Mouse (Mus musculus) megakaryocyte, embryonic 14.5 days (primary cell): ENCODE data around the gene Gm20509. TPM values are rescaled to one million over a fixed set of nuclear protein-coding genes. Genes with fewer than 3 reads are reported as not detected.
"Not testable (repeated sequence)": the region's sequence is repeated elsewhere in the genome, so short reads cannot be mapped to it uniquely, and the experiment has no call there.

Experiments
- H3K27me3 ChIP-seq: replicated peaks from 2 replicates; pipeline ENCODE3; 2012; ENCODE audit warnings: inconsistent platforms
- H3K36me3 ChIP-seq: replicated peaks from 2 replicates; pipeline ENCODE3; 2012; ENCODE audit warnings: low read length, inconsistent platforms, mixed read lengths
- H3K4me1 ChIP-seq: 2 replicates; pipeline ENCODE4 v1.6.1; 2012; ENCODE audit warnings: inconsistent platforms
- H3K4me3 ChIP-seq: replicated peaks from 2 replicates; pipeline ENCODE3; 2012; ENCODE audit warnings: moderate library complexity, mild to moderate bottlenecking, inconsistent platforms
- H3K9me3 ChIP-seq: 2 replicates; pipeline ENCODE4 v1.6.1; 2012; ENCODE audit warnings: inconsistent platforms
- FLI1 ChIP-seq: IDR thresholded peaks from 2 replicates; pipeline ENCODE4 v1.6.1; 2012; ENCODE audit warnings: low read length, inconsistent platforms, mixed read lengths
- GATA1 ChIP-seq: IDR thresholded peaks from 3 replicates; pipeline ENCODE4 v1.6.1; 2012; ENCODE audit warnings: mixed read lengths, low read length, inconsistent platforms, borderline replicate concordance
- polyA plus RNA-seq: library from polyadenylated mRNA; stranded (reverse); fragments of >175 nt; gene quantifications from 2 replicates; pipeline ENCODE4 v1.2.3, GENCODE M21; 2012; ENCODE audit warnings: low replicate concordance; ENCODE audit not compliant: insufficient read depth

Gene Gm20509
- 1.8 TPM in 1 of 2 replicates, not detected in the other for polyA plus RNA-seq

- Histone ChIP-seq H3K27me3 (no peaks in the 10 kb centered on the region), H3K4me3 (peak within 1 kb of the TSS; percentile 10)
- TF ChIP-seq FLI1 (no peak), GATA1 (no peak)
Observed at GRCm38 (mm10) chr9:73102181-73102580, at the start of gene Gm20509. TSS of gene Gm20509 (plus strand) at chr9:73102470.

GRCm38 (mm10) chr9:73055441-73055911, 46.8 kb upstream of the Gm20509 start:
- Histone ChIP-seq H3K4me1 (peaks cover 76% of the 10 kb centered on the region), H3K4me3 (no peak overlapping the region), H3K36me3 (peaks cover 84% of the 10 kb centered on the region), H3K27me3 (no peaks in the 10 kb centered on the region), H3K9me3 (no peaks in the 10 kb centered on the region)
- no peak for TF ChIP-seq GATA1
- no peak for TF ChIP-seq FLI1

More at GRCm38 (mm10) chr9:73102181-73102580, at the start of gene Gm20509:
- H3K36me3 ChIP-seq, result peaks cover 52% of the 10 kb centered on the region
- H3K4me1 ChIP-seq, result peaks cover 35% of the 10 kb centered on the region
- H3K9me3 ChIP-seq, result peaks cover 20% of the 10 kb centered on the region

- Histone ChIP-seq H3K9me3 (no peaks in the 10 kb centered on the region), H3K27me3 (no peaks in the 10 kb centered on the region), H3K4me1 (peaks cover 66% of the 10 kb centered on the region), H3K4me3 (no peak overlapping the region), H3K36me3 (peaks cover 77% of the 10 kb centered on the region)
- TF ChIP-seq FLI1 (no peak), GATA1 (no peak)
Observed at GRCm38 (mm10) chr9:73059224-73059623, 43.0 kb upstream of the Gm20509 start.

GRCm38 (mm10) chr9:73063621-73064290, 38.5 kb upstream of the Gm20509 start:
- H3K4me3 ChIP-seq, result no peak overlapping the region
- TF ChIP-seq GATA1 (no peak), FLI1 (no peak)
- H3K36me3 ChIP-seq, result peaks cover 59% of the 10 kb centered on the region
- peaks cover 79% of the 10 kb centered on the region for H3K4me1 ChIP-seq
- no peaks in the 10 kb centered on the region for H3K9me3 ChIP-seq
- no peaks in the 10 kb centered on the region for H3K27me3 ChIP-seq

GRCm38 (mm10) chr9:73067086-73067485, 35.2 kb upstream of the Gm20509 start:
- Histone ChIP-seq H3K27me3 (no peaks in the 10 kb centered on the region), H3K4me3 (peak overlapping the region; percentile 71), H3K36me3 (peaks cover 44% of the 10 kb centered on the region), H3K4me1 (peaks cover 81% of the 10 kb centered on the region), H3K9me3 (no peaks in the 10 kb centered on the region)
- TF ChIP-seq GATA1 (no peak), FLI1 (no peak)

GRCm38 (mm10) chr9:73068230-73068679, 34.0 kb upstream of the Gm20509 start:
- Histone ChIP-seq H3K36me3 (peaks cover 47% of the 10 kb centered on the region), H3K27me3 (no peaks in the 10 kb centered on the region), H3K4me3 (peak overlapping the region; percentile 89), H3K9me3 (no peaks in the 10 kb centered on the region), H3K4me1 (peaks cover 92% of the 10 kb centered on the region)
- TF ChIP-seq GATA1 (no peak), FLI1 (no peak)

GRCm38 (mm10) chr9:73068688-73069087, 33.6 kb upstream of the Gm20509 start:
- H3K9me3 ChIP-seq, result no peaks in the 10 kb centered on the region
- peaks cover 92% of the 10 kb centered on the region for H3K4me1 ChIP-seq
- 0 out of 2 replicates have a peak, but pooled peaks have one; percentile 28 for TF ChIP-seq FLI1
- TF ChIP-seq GATA1, result peak; percentile 80; the same call in 1 of the 3 replicates
- no peaks in the 10 kb centered on the region for H3K27me3 ChIP-seq
- peak overlapping the region; percentile 89 for H3K4me3 ChIP-seq
- H3K36me3 ChIP-seq, result peaks cover 43% of the 10 kb centered on the region

- no peaks in the 10 kb centered on the region for H3K27me3 ChIP-seq
- peaks cover 39% of the 10 kb centered on the region for H3K36me3 ChIP-seq
- H3K4me3 ChIP-seq, result peak overlapping the region; percentile 84
- no peak for TF ChIP-seq GATA1
- TF ChIP-seq FLI1, result no peak
- peaks cover 82% of the 10 kb centered on the region for H3K4me1 ChIP-seq
- H3K9me3 ChIP-seq, result no peaks in the 10 kb centered on the region
Observed at GRCm38 (mm10) chr9:73070971-73071659, 31.2 kb upstream of the Gm20509 start.

- TF ChIP-seq GATA1 (no peak), FLI1 (no peak)
- Histone ChIP-seq H3K4me1 (peaks cover 80% of the 10 kb centered on the region), H3K9me3 (no peaks in the 10 kb centered on the region), H3K4me3 (peak overlapping the region; percentile 82), H3K36me3 (peaks cover 47% of the 10 kb centered on the region), H3K27me3 (no peaks in the 10 kb centered on the region)
Observed at GRCm38 (mm10) chr9:73072426-73072825, 29.8 kb upstream of the Gm20509 start.

GRCm38 (mm10) chr9:73073169-73073568, 29.1 kb upstream of the Gm20509 start:
- no peaks in the 10 kb centered on the region for H3K9me3 ChIP-seq
- H3K4me3 ChIP-seq, result peak overlapping the region; percentile 82
- peaks cover 51% of the 10 kb centered on the region for H3K36me3 ChIP-seq
- TF ChIP-seq FLI1 (no peak), GATA1 (no peak)
- H3K27me3 ChIP-seq, result no peaks in the 10 kb centered on the region
- H3K4me1 ChIP-seq, result peaks cover 75% of the 10 kb centered on the region

- peaks cover 48% of the 10 kb centered on the region for H3K4me1 ChIP-seq
- not testable (repeated sequence) for H3K9me3 ChIP-seq, H3K4me3 ChIP-seq
Observed at GRCm38 (mm10) chr9:73079349-73079748, 22.9 kb upstream of the Gm20509 start.

More at GRCm38 (mm10) chr9:73079349-73079748, 22.9 kb upstream of the Gm20509 start:
- peaks cover 78% of the 10 kb centered on the region for H3K36me3 ChIP-seq
- H3K27me3 ChIP-seq, result not testable (repeated sequence)
